Mouse (Mus musculus) kidney, adult 18-20 months (tissue): ENCODE data around the gene Usp5.
"Not testable (repeated sequence)": the region's sequence is repeated elsewhere in the genome, so short reads cannot be mapped to it uniquely, and the experiment has no call there.

Experiments used
- DNase-seq: peaks from one replicate; pipeline ENCODE4 v3.0.0; 2021

Gene Usp5

DNA sequence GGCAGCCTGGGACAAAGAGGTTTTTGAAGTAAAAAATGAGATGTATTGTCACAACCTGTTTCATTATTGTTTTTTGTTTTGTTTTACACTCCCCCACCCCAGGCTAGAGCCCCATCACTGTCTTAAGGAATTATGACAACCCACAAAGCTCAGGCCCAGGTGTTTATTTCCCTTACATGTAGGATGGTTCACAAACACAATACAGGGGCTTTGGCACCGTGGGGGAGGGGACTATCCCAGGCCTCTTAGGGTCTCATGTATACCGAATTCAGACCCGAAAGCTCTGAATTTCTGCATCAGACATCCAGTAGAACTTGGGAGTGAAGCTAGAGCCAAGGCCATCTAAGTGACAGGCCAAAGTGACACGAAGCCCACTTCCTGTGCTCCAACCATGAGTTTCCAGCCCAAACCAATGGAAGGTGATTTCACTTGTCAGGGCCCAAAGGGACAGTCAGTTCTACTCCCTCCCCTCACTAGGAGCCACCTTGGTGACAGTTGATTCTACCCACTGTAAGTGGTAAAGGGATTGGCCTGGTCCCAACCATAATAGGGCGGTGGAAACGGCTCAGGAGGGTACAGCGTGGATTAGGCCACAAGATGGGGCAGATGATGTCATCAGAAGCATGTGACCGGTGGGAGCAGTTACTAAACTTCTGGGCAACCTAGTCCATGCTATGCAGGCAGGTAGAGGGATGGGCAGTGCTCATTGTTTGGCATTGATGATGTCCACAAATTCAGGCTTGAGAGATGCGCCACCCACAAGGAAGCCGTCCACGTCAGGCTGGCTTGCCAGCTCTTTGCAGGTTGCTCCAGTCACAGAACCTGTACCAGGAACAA is 18.5 kb downstream of the Usp5 start:
- DNase-seq: not testable (repeated sequence)

DNA sequence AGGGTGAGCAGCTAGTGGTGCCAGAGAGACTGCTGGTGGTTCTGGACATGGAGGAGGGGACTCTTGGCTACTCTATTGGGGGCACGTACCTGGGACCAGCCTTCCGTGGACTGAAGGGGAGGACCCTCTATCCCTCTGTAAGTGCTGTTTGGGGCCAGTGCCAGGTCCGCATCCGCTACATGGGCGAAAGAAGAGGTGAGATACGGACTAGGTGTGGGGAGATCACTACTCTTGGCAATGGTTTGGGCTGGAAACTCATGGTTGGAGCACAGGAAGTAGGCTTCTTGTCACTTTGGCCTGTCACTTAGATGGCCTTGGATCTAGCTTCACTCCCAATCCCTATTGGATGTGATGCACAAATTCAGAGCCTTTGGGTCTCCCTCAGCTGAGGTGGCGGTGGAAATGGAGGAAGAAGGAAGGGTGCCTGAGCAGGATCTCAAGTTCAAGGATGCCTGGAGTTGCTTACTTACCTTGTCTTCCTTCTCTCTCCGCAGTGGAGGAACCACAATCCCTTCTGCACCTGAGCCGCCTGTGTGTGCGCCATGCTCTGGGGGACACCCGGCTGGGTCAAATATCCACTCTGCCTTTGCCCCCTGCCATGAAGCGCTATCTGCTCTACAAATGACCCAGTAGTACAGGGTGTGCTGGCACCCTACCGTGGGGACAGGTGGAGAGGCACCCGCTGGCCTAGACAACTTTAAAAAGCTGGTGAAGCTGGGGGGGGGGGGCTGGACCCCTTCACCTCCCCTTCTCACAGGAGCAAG is 19.3 kb downstream of the Usp5 start:
- peak; percentile 28 for DNase-seq

DNA sequence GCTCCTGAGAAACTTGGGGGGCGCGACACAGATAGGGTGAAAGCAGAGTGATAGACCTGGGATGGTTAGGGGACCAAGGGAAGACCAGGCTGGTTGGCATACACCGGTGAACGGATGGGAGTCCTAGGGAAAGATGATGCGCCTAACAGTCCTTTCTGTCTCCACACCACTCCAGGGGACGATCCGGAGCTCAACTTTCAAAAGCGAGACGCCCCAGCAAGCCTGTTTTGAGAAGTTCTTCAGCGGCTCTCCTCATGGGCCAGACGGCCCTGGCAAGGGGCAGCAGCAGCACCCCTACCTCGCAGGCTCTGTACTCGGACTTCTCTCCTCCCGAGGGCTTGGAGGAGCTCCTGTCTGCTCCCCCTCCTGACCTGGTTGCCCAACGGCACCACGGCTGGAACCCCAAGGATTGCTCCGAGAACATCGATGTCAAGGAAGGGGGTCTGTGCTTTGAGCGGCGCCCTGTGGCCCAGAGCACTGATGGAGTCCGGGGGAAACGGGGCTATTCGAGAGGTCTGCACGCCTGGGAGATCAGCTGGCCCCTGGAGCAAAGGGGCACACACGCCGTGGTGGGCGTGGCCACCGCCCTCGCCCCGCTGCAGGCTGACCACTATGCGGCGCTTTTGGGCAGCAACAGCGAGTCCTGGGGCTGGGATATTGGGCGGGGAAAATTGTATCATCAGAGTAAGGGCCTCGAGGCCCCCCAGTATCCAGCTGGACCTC is 20.1 kb downstream of the Usp5 start:
- peak; percentile 91 for DNase-seq

DNA sequence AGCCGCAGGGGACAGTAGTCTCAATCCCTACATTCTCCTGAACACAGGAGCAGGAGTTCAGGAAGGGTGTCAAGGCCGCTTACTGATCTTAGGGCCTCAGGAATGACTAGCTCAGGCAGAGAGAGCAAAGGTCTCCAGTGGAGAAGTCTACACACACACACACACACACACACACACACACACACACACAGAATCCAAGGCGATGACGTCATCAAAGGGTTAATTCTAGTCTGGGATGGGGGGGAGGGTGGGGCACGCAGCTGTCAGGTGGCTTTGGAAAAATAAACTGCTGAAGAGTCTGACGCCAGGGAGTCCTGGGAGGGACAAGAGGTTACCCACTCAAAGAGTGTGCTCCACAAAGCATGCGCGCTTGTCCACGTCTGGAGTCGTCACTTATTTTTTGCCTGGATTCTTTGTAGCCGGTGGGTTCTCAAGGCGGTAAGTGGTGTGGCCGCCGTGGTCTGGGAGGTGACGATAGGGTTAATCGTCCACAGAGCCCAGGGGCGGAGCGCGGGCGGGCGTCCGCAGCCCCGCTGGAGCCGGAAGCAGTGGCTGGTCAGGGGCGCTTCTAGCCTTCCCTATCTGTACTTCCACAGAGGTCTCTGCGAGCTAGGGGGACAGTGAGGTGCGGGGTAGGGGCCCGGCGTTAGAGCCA is 20.8 kb downstream of the Usp5 start, which contains the start of gene Spsb2:
Gene Spsb2 (plus strand): TSS at position 304 of the 655 bp plus-strand sequence.
- DNase-seq: peak; percentile 86

DNA sequence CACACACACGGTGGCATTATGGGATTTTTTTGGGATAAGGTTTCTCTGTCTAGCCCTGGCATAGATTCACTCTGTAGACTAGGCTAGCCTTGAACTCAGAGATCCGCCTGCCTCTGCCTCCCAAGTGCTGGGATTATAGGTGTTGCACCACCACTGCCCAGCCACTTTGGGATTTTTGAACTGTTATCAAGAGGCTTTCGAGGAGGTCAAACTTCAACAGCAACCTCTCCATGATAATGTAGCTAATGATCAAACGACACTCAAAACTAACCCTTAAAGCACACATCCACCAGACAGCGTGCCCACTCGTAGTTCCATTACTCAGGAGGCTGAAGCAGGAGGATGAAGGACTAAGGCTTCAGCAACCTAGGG is 21.3 kb downstream of the Usp5 start:
- DNase-seq: no peak

DNA sequence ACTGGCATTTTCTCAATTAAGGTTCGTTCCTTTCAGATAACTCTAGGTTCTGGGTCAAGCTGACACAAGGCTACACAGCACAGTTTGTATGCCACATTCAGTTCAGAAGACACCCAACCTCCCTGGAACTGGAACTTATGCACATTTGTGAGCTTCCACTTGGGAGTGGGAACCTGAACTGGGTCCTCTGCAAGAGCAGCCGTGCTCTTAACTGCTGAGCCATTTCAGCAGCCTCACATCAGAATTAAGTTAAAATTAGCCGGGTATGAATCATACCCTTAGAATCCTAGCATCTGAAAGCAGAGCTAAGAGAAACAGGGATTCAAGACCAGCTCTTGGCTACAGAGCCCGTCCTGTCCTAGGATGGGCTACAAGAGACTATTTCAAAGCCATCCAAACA is 21.9 kb downstream of the Usp5 start:
- DNase-seq: no peak

DNA sequence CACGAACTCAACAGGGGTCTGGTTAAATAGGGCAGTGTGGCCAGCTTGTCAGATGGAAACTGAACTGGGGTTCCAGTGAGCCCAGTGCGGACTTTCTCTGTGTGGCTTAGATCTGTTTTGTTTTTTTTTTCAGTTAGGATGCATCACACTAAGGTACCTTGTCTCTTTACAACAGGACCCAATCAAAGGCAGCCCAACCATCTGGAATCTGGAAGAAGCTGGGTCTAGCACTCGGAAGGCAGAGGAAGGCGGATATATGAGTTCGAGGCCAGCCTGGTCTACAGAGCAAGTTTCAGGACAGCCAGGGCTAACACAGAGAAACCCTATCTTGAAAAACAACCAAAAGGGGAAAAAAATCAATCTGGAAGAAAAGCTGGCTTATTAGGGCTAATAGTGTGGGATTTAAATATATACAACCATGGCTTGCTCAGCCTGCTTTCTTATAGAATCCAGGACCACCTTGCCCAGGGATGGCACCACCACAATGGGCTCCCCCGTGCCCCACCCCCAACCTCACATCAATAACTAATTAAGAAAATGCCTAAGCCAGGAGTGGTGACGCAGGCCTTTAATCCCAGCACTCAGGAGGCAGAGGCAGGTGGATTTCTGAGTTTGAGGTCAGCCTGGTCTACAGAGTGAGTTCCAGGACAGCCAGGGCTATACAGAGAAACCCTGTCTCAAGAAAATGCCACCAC is 22.7 kb downstream of the Usp5 start:
- DNase-seq: no peak

DNA sequence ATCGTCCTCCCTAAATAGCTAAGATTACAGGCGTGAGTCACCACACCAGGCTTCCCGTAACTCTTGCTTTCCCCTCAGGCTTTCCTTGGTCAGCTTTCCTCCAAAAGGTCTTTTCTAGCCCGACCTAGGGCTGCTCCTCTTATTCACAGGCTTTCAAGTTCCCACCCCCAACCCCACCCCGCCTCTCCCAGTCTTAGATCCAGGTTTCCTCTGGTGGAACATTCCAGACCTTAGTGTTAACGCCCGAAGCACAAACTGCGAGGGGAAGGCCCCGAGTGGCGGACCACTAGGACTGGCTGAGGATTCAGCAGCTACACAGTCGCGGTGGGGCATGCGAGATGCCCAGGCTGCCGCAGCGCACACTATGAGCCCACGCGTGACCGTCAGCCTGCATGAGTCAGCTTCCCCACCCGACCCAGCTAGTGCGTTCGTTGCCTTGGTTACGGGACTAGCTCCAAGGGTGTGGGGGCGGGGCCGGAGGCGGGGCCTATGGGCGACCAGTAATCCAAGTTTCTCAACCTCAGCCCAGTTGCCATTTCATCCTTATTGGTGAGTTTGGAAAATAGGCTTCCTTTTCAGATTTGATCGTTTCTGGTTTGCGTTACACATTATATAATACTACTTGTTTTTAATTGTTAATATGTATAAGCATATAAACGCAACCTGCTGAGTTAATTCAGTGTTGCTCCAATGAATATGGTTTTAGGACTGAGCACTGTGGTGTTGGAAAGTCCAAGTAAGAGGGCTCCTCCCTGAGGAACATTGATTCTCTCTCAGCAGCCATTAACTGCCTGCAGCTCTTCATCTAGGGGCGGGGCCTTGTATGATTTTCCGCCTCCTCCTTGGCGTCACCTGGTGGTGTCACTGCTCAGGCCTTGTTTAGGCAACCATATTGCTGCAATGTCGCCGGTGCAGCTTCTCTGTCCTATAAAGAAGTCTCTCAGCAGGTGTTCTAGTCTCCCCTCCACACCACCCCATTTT is 23.7 kb downstream of the Usp5 start:
- peak; percentile 96 for DNase-seq

DNA sequence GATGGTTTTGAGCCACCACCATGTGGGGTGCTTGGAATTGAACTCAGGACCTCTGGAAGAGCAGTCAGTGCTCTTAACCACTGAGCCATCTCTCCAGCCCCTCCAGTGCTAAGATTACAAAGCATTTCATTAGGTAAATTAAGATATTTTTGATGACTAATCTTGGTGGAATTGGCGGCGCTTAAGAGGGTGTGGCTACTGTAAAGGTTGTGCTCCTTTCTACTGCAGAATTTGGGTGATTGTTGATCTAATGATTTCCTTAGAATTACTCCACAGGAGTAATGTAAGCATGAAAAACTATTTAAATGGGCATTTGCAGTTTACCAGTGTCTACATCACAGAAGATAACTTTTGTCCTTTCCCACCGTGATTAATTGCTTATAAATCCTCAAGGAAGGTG is 24.9 kb downstream of the Usp5 start:
- no peak for DNase-seq

DNA sequence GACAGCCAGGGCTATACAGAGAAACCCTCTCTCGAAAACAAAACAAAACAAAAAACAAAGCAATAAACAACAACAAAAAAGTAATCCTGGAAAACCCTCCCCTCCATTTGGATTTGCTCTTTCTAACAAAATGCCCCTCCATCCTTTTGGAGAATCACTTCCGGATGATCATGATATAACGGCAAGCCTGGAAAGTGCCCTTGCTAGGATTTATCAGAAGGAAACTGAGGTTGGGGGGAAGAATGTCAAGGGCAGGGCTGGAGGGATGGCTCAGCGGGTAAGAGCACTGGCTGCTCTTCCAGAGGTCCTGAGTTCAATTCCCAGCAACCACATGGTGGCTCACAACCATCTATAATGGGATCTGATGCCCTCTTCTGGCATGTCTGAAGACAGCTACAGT is 25.6 kb downstream of the Usp5 start:
- not testable (repeated sequence) for DNase-seq

DNA sequence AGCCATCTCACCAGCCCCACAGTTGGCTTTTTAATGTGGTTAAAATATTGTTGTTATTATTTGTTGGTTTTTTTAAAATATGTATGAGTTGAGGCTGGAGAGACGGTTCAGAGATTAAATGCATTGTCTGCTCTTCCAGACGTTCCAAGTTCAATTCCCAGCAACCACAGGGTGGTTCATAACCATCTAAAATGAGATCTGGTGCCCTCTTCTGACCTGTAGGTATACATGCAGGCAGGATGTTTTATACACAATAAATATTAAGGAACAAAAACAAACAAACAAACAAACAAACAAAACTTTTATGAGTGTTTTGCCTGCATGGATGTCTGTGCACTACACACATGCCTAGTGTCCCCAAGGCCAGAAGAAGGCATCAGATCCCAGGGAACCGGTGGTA is 26.2 kb downstream of the Usp5 start:
- no peak for DNase-seq

DNA sequence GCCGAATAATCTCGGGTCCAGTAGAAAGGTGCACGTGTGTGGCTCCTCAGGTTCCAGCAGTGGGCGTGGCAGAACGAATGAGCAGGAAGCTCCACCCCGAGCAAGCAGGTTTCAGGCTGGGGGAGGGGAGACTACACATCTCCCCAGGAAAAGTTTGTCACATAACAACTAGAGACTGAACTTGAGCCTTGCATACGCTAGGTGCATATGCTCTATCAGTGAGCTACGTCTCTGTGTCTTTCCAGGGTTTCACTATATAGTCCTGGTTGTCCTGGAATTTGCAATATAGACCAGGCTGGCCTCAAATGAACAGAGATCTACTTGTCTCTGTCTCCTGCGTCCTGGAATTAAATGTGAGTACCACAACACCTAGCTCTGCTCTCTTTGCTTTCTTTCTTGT is 26.9 kb downstream of the Usp5 start:
- DNase-seq: peak; percentile 24

DNA sequence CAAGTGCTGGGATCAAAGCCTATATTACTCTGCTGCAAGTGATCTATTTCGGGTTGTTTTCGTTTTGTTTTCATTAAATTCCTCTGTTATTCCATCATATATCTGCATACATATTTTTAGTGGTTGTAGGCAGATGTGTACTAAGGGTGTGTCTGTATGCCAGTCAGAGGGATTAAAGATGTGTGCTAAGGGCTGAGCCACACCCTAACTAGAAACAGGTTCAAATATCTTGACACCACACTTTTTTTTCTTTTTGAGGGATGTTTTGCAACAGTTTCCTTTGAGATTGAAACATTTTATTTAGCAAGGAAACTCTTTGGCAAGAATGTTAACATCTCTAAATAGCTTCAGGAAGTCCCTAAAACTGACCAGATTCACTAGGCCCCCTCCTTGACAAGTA is 33.1 kb downstream of the Usp5 start:
- no peak for DNase-seq

DNA sequence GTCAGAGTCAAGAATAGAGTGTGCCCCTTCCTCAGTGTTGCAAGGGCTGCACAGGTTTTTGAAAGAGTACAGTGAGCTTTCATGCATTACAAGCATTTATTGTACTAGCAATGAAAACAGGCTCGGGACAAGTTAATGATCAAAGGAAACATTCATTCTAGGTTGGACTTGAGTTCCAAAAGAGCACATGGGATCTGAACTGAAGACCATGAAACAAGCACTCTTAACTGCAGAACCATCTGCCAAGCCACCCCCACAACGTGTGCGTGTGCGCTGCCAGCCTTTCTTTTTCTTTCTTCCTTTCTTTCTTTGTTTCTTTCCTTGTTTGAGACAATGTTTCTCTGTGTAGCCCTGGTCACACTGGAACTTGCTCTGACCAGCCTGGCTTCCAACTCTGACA is 33.5 kb downstream of the Usp5 start:
- peak; percentile 45 for DNase-seq

DNA sequence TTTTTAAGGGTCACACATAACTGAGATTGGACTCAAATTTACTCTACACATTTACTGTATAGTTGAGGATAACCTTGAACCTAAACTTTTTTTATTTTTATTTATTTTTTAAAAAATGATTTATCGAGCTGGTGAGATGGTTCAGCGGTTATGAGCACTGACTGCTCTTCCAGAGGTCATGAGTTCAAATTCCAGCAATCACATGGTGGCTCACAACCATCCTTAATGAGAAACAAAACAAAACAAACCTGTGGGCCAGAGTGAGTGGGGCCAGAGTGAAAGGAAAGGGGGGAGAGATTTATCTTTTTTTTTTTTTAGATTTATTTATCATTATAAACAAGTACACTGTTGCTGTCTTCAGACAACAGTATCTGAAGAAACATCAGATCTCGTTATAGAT is 37.4 kb downstream of the Usp5 start:
- no peak for DNase-seq

DNA sequence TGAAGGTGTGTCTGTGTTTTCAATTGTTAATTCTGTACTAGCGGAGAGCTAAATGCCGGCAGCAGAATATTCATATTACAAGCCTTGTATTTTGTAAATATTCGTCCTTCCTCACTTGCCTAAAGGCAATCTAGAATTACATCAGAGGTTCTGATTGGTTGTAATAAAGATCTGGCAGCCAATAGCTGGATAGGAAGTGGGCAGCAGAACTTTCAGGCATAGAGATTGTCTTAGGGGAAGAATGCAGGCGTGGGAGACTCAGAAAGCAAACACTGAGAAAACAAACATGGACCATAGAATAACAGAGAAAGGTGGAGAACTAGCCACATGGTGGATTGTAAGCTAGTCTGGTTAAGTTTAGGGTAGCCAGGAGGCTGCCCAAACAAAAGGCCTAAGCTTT is 39.2 kb downstream of the Usp5 start:
- DNase-seq: no peak

DNA sequence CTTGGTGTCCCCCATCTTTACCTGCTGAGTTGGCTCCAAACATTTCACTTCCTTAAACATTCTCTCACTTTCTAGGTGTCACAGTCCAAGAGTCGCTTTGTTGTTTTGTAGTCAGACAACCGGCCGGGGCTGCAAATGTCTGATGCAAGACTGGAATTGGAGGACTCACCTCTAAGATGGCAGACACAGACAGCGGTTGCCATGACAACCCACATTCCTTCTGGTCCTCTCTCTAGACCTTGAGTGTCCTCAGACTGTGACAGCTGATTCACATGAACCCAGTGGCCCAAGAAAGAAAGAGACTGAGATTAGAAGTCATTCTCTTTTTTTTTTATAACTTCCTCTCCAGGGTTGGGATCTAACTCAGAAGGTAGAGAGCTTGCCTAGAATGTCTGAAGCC is 39.8 kb downstream of the Usp5 start:
- DNase-seq: no peak

DNA sequence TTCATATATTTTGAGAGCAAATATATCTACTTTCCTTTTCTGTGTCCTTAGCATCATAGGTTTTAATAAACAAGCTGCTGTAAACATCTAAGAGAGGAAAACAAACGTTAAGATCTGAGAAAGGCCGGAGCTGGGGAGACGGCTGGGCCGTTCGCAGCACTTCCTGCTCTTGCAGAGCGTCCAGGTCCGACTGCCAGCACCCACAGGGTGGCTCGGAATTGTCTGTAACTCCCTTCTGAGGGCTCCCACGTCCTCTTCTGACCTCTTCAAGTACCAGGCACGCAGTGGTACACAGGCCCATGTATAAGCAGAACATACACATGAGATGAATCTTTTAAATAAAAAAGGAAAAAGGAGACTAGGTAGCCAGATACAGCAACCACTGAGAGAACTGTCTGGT is 41.6 kb downstream of the Usp5 start:
- no peak for DNase-seq

DNA sequence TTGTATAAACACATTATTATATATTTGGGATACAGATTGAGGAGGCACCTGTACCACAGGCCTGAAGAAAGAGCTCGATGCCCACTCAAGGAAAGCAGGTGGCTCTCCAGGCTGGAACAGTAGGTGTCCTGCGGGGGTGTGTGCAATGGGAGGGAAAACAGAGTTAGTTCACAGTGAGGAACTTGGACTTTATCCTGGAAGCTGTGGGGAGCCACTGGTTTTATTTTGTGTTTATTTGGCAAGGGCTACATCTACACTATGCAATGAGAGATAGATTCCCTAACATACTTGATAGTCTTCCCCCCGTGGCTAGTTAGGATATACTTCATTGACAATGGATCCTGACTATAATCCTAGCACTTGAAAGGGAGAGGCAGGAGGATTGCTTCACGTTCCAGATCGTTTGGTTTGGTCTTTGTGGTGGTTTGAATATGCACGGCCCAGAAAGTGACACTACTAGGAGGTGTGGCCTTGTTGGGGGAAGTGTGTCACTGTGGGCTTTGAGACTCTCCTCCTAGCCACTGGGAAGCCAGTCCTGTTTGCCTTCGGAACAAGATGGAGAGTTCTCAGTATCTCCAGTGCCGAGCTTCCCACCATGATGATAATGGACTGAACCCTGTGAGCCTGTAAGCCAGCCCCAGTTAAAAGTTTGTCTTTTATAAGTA is 42.4 kb downstream of the Usp5 start:
- peak; percentile 40 for DNase-seq

DNA sequence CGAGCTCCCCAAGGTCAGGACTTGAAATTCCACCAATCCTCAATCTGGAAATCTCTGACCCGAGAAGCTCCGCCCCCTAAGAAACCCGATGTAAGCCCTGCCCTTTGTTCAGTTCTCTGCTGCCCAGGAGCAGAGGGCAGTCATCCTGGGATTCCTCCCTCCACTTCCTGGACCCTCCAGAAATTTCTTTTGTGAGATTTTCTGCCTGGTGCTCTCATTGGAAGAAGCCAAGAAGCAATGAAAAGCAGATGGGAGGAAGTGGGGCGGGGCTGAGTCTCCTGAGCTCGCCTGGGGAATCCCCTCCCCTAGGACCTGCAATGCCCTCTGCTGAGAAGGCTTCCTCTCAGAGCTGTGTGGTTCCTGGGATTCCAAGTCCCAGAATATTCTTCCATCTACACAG is 46.8 kb downstream of the Usp5 start:
- DNase-seq: no peak

DNA sequence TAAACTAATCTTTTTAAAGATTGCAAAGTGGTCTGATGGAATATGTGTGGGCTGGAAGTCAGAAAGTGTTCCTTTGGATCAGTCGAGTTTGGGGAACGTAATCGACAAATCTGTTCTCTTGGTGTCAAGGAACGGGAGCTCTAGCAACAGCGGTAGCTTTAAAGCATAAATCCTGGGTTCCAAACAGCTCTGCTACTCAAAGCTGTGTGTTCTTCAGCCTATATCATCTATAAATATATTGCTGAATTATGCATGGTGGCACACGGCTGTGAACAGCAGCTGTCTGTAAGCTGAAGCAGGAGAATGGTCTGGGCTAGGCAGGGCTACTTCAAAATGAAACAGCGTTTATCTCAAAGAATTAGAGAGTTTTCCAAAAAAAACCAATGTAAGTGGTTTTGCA is 48.4 kb downstream of the Usp5 start:
- no peak for DNase-seq
